Mouse (Mus musculus): ENCODE measurements at regions not wholly inside any gene's neighbourhood (a gene's known extent, or its start where the extent isn't known, plus 50 kb on each side); places are given as distances from the start of the nearest gene placed in this dataset.

GRCm38 (mm10) chr17:9762436-9762835, 92.9 kb upstream of the Pabpc6 start:
- no peak overlapping the region for H3K4me3 ChIP-seq (ENCODE audit: insufficient read depth, low read length)
- peaks cover 10% of the 10 kb centered on the region for H3K4me1 ChIP-seq (ENCODE audit: control insufficient read depth, insufficient read depth, low read length)
- TF ChIP-seq CTCF (IDR thresholded peaks at IDR 0.05; ENCODE audit: low read depth, low read length) (no peak), POLR2A (IDR thresholded peaks at IDR 0.05; ENCODE audit: borderline replicate concordance, low read depth, low read length) (no peak)
- H3K27ac ChIP-seq (ENCODE audit: insufficient read depth, low read depth, low read length), result no peak overlapping the region

- TF ChIP-seq CTCF (IDR thresholded peaks at IDR 0.05; ENCODE audit: low read depth, low read length), result no peak
- TF ChIP-seq POLR2A (IDR thresholded peaks at IDR 0.05; ENCODE audit: borderline replicate concordance, low read depth, low read length), result no peak
- peaks cover 7% of the 10 kb centered on the region for H3K4me1 ChIP-seq (ENCODE audit: control insufficient read depth, insufficient read depth, low read length)
Observed at GRCm38 (mm10) chr17:9760706-9761059, 91.2 kb upstream of the Pabpc6 start.

GRCm38 (mm10) chr17:9760026-9760705, 90.6 kb upstream of the Pabpc6 start:
- Histone ChIP-seq H3K4me1 (ENCODE audit: control insufficient read depth, insufficient read depth, low read length) (peaks cover 6% of the 10 kb centered on the region; the same call in 1 of the 2 replicates), H3K27ac (ENCODE audit: insufficient read depth, low read depth, low read length) (no peak overlapping the region), H3K4me3 (ENCODE audit: insufficient read depth, low read length) (no peak overlapping the region)
- TF ChIP-seq CTCF (IDR thresholded peaks at IDR 0.05; ENCODE audit: low read depth, low read length), result no peak
- TF ChIP-seq POLR2A (IDR thresholded peaks at IDR 0.05; ENCODE audit: borderline replicate concordance, low read depth, low read length), result no peak

More at GRCm38 (mm10) chr17:9760706-9761059, 91.2 kb upstream of the Pabpc6 start:
- H3K4me3 ChIP-seq (ENCODE audit: insufficient read depth, low read length), result no peak overlapping the region
- no peak overlapping the region for H3K27ac ChIP-seq (ENCODE audit: insufficient read depth, low read depth, low read length)

GRCm38 (mm10) chr17:9759421-9759852, 89.9 kb upstream of the Pabpc6 start:
- TF ChIP-seq POLR2A (IDR thresholded peaks at IDR 0.05; ENCODE audit: borderline replicate concordance, low read depth, low read length), result no peak
- peak; percentile 41; the same call in 1 of the 2 replicates for TF ChIP-seq CTCF (IDR thresholded peaks at IDR 0.05; ENCODE audit: low read depth, low read length)
- no peak overlapping the region for H3K4me3 ChIP-seq (ENCODE audit: insufficient read depth, low read length)
- H3K4me1 ChIP-seq (ENCODE audit: control insufficient read depth, insufficient read depth, low read length), result peaks cover 5% of the 10 kb centered on the region; the same call in 1 of the 2 replicates
- no peak overlapping the region for H3K27ac ChIP-seq (ENCODE audit: insufficient read depth, low read depth, low read length)

GRCm38 (mm10) chr17:9757725-9758251, 88.3 kb upstream of the Pabpc6 start:
- no peak overlapping the region for H3K27ac ChIP-seq (ENCODE audit: insufficient read depth, low read depth, low read length)
- no peak for TF ChIP-seq POLR2A (IDR thresholded peaks at IDR 0.05; ENCODE audit: borderline replicate concordance, low read depth, low read length)
- no peak for TF ChIP-seq CTCF (IDR thresholded peaks at IDR 0.05; ENCODE audit: low read depth, low read length)
- no peak overlapping the region for H3K4me3 ChIP-seq (ENCODE audit: insufficient read depth, low read length)
- H3K4me1 ChIP-seq (ENCODE audit: control insufficient read depth, insufficient read depth, low read length), result peaks cover 5% of the 10 kb centered on the region; the same call in 1 of the 2 replicates

- Histone ChIP-seq H3K4me3 (ENCODE audit: insufficient read depth, low read length) (no peak overlapping the region), H3K4me1 (ENCODE audit: control insufficient read depth, insufficient read depth, low read length) (peaks cover 5% of the 10 kb centered on the region; the same call in 1 of the 2 replicates), H3K27ac (ENCODE audit: insufficient read depth, low read depth, low read length) (no peak overlapping the region)
- TF ChIP-seq POLR2A (IDR thresholded peaks at IDR 0.05; ENCODE audit: borderline replicate concordance, low read depth, low read length) (no peak), CTCF (IDR thresholded peaks at IDR 0.05; ENCODE audit: low read depth, low read length) (no peak)
Observed at GRCm38 (mm10) chr17:9756675-9757074, 87.2 kb upstream of the Pabpc6 start.

- Histone ChIP-seq H3K27ac (ENCODE audit: insufficient read depth, low read depth, low read length) (no peak overlapping the region), H3K4me1 (ENCODE audit: control insufficient read depth, insufficient read depth, low read length) (peaks cover 5% of the 10 kb centered on the region; the same call in 1 of the 2 replicates), H3K4me3 (ENCODE audit: insufficient read depth, low read length) (no peak overlapping the region)
Observed at GRCm38 (mm10) chr17:9756196-9756595, 86.7 kb upstream of the Pabpc6 start.

GRCm38 (mm10) chr17:9755576-9755975, 86.1 kb upstream of the Pabpc6 start:
- Histone ChIP-seq H3K4me1 (ENCODE audit: control insufficient read depth, insufficient read depth, low read length) (0 out of 2 replicates have a peak, but pooled peaks cover 2% of the 10 kb centered on the region), H3K4me3 (ENCODE audit: insufficient read depth, low read length) (no peak overlapping the region), H3K27ac (ENCODE audit: insufficient read depth, low read depth, low read length) (no peak overlapping the region)
- TF ChIP-seq CTCF (IDR thresholded peaks at IDR 0.05; ENCODE audit: low read depth, low read length), result no peak

More at GRCm38 (mm10) chr17:9756196-9756595, 86.7 kb upstream of the Pabpc6 start:
- TF ChIP-seq POLR2A (IDR thresholded peaks at IDR 0.05; ENCODE audit: borderline replicate concordance, low read depth, low read length), result no peak
- peak; percentile 31; the same call in 1 of the 2 replicates for TF ChIP-seq CTCF (IDR thresholded peaks at IDR 0.05; ENCODE audit: low read depth, low read length)

- H3K4me1 ChIP-seq (ENCODE audit: control insufficient read depth, insufficient read depth, low read length), result no peaks in the 10 kb centered on the region
- no peak overlapping the region for H3K27ac ChIP-seq (ENCODE audit: insufficient read depth, low read depth, low read length)
- H3K4me3 ChIP-seq (ENCODE audit: insufficient read depth, low read length), result no peak overlapping the region
- TF ChIP-seq CTCF (IDR thresholded peaks at IDR 0.05; ENCODE audit: low read depth, low read length), result no peak
- no peak for TF ChIP-seq POLR2A (IDR thresholded peaks at IDR 0.05; ENCODE audit: borderline replicate concordance, low read depth, low read length)
Observed at GRCm38 (mm10) chr17:9754884-9755405, 85.4 kb upstream of the Pabpc6 start.

GRCm38 (mm10) chr17:9752848-9753247, 83.3 kb upstream of the Pabpc6 start:
- Histone ChIP-seq H3K4me3 (ENCODE audit: insufficient read depth, low read length) (no peak overlapping the region), H3K27ac (ENCODE audit: insufficient read depth, low read depth, low read length) (no peak overlapping the region)
- TF ChIP-seq POLR2A (IDR thresholded peaks at IDR 0.05; ENCODE audit: borderline replicate concordance, low read depth, low read length), result no peak
- TF ChIP-seq CTCF (IDR thresholded peaks at IDR 0.05; ENCODE audit: low read depth, low read length), result no peak

More at GRCm38 (mm10) chr17:9752848-9753247, 83.3 kb upstream of the Pabpc6 start:
- no peaks in the 10 kb centered on the region for H3K4me1 ChIP-seq (ENCODE audit: control insufficient read depth, insufficient read depth, low read length)
